Comparison of ENCODE assay signal across 9 mouse cellular contexts in the genomic region with DNA sequence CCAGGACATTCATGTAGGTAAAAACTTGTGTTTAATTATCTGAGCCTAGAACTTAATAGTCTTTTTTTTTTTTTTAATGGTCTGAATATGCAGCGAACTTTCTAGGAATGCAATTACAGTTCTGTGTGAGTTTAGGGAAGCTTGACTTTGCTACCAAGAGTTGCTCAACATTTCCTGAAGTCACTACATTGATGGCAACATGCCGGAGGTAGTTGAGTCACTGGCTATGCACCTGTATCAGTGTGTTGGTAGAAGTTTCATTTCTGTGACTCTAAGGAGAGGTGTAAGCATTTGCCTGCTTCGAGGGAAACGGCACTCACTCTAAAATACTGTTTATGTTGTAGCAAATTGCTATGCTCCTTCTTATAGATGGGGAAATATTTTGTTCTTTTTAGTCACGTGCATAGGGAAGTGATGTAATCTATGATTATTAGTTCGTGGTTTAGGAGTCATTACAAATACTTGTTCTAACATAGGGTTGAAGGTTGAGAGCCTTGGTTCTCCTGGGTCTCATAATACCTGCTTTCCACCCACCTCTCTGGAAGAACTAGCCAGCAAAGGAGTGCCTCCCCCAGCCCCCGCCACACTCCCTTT. TPM values are rescaled to one million over a fixed set of nuclear protein-coding genes. Genes with fewer than 3 reads are reported as not detected.
DNase-seq lines count a peak whose midpoint lies in the region; ATAC-seq and TF ChIP-seq lines count a peak whose summit lies in the region.
"Had no signal": no experiment of that assay in that cellular context is flagged by ENCODE, and none has a peak within 500 bp of the region (broad histone marks: within the 10 kb centered on the region; RNA-seq: fewer than 3 reads in every experiment).

No protein-coding gene starts in this region.

- H3K9ac ChIP-seq in hindbrain, postnatal 0 days (replicated peaks; ENCODE audit: low read length) = peak overlapping the region; percentile 99
- H3K9ac ChIP-seq in midbrain, embryonic 13.5 days (replicated peaks) = peak overlapping the region; percentile 98

- 82% methylated on average over 7 of the region's 7 CpGs for WGBS in heart, embryonic 10.5 days
- WGBS in hindbrain, postnatal 0 days = 69% methylated on average over 7 of the region's 7 CpGs
- 84% methylated on average over 7 of the region's 7 CpGs for WGBS in midbrain, embryonic 13.5 days

- no peaks in the 10 kb centered on the region for H3K36me3 ChIP-seq in heart, embryonic 10.5 days
- no peaks in the 10 kb centered on the region for H3K36me3 ChIP-seq in hindbrain, postnatal 0 days (ENCODE audit: insufficient read depth, low read length)
- H3K36me3 ChIP-seq in midbrain, embryonic 13.5 days = 0 out of 2 replicates have a peak, but pooled peaks cover 3% of the 10 kb centered on the region

- no peak for TF ChIP-seq CTCF in cortical plate, adult 2 months (IDR thresholded peaks at IDR 0.05; ENCODE audit: extremely low read depth, insufficient read depth, low read length)
- TF ChIP-seq CTCF in hindbrain, postnatal 0 days (IDR thresholded peaks at IDR 0.05; ENCODE audit: low read depth) = no peak

- ATAC-seq in hindbrain, postnatal 0 days = no peak
- no peak for ATAC-seq in midbrain, embryonic 13.5 days

- H3K27me3 ChIP-seq in heart, embryonic 10.5 days (ENCODE audit: insufficient read depth, poor library complexity, severe bottlenecking) = peaks cover 25% of the 10 kb centered on the region
- no peaks in the 10 kb centered on the region for H3K27me3 ChIP-seq in hindbrain, postnatal 0 days (ENCODE audit: insufficient read depth, low read length)
- peaks cover 6% of the 10 kb centered on the region for H3K27me3 ChIP-seq in midbrain, embryonic 13.5 days

- TF ChIP-seq POLR2A in cortical plate, adult 2 months (IDR thresholded peaks at IDR 0.05; ENCODE audit: extremely low read depth, insufficient read depth, low read length) = no peak

- H3K9me3 ChIP-seq in heart, embryonic 10.5 days = no peaks in the 10 kb centered on the region
- H3K9me3 ChIP-seq in hindbrain, postnatal 0 days (ENCODE audit: low read length) = no peaks in the 10 kb centered on the region
- H3K9me3 ChIP-seq in midbrain, embryonic 13.5 days = no peaks in the 10 kb centered on the region

- peak overlapping the region; percentile 96 for H3K4me3 ChIP-seq in heart, embryonic 10.5 days
- peak overlapping the region; percentile 87 for H3K4me3 ChIP-seq in cortical plate, adult 2 months (ENCODE audit: insufficient read depth, low read length)
- H3K4me3 ChIP-seq in hindbrain, postnatal 0 days (ENCODE audit: low read length) = peak overlapping the region; percentile 91
- peak overlapping the region; percentile 90 for H3K4me3 ChIP-seq in midbrain, embryonic 13.5 days (replicated peaks)

- H3K4me2 ChIP-seq in hindbrain, postnatal 0 days (ENCODE audit: low read depth, low read length) = peak overlapping the region; percentile 76
- H3K4me2 ChIP-seq in midbrain, embryonic 13.5 days (replicated peaks) = peak overlapping the region; percentile 91

- peak overlapping the region; percentile 97 for H3K27ac ChIP-seq in heart, embryonic 10.5 days
- H3K27ac ChIP-seq in cortical plate, adult 2 months (ENCODE audit: insufficient read depth, low read length) = peak overlapping the region; percentile 95; the same call in 1 of the 2 replicates
- H3K27ac ChIP-seq in hindbrain, postnatal 0 days = peak overlapping the region; percentile 97; the same call in 1 of the 2 replicates
- H3K27ac ChIP-seq in midbrain, embryonic 13.5 days = peak overlapping the region; percentile 95

- H3K4me1 ChIP-seq in heart, embryonic 10.5 days = peaks cover 23% of the 10 kb centered on the region
- H3K4me1 ChIP-seq in cortical plate, adult 2 months (ENCODE audit: control insufficient read depth, insufficient read depth, low read length) = peaks cover 3% of the 10 kb centered on the region; the same call in 1 of the 2 replicates
- peaks cover 14% of the 10 kb centered on the region for H3K4me1 ChIP-seq in hindbrain, postnatal 0 days (ENCODE audit: insufficient read depth, low read length)
- H3K4me1 ChIP-seq in midbrain, embryonic 13.5 days (replicated peaks) = peaks cover 35% of the 10 kb centered on the region

- DNase-seq in heart, embryonic 10.5 days (ENCODE audit: low spot score) = no peak
- no peak for DNase-seq in heart, postnatal 4 days
- no peak for DNase-seq in hindbrain, postnatal 0 days (ENCODE audit: low spot score)
- no peak for DNase-seq in adrenal gland, postnatal 25 days
- DNase-seq in adrenal gland, postnatal 10 days = no peak
- no peak for DNase-seq in kidney, postnatal 10 days

RNA-seq across cellular contexts. Expression of gene Gabbr1, which starts 1.0 kb away (rescaled TPM):
- polyA plus RNA-seq in heart, embryonic 10.5 days (2016; fragmentation: Nextera tagmentation; extraction: Ambion mirVana) = 5.8 and 9.6 TPM in 2 replicates
- 10 to 100 TPM; 21.6 to 22.4 TPM for total RNA-seq in heart, postnatal 4 days (2021)
- polyA plus RNA-seq in cortical plate, adult 2 months (2012; rRNA removed) = 481 and 483 TPM in 2 replicates
- 519 and 527 TPM in 2 replicates for total RNA-seq in hindbrain, postnatal 0 days (2014; rRNA removed)
- polyA plus RNA-seq in hindbrain, postnatal 0 days (2015; fragmentation: Nextera tagmentation; extraction: Ambion mirVana) = 93.4 and 98.3 TPM in 2 replicates
- polyA plus RNA-seq in midbrain, embryonic 13.5 days (2015; fragmentation: Nextera tagmentation; extraction: Ambion mirVana) = 46.7 and 53.2 TPM in 2 replicates
- total RNA-seq in adrenal gland, postnatal 25 days (2021) = 39.6 and 46.0 TPM in 2 replicates
- total RNA-seq in adrenal gland, postnatal 10 days (2021) = 10 to 100 TPM; 22.1 to 40.3 TPM

RNA-seq across cellular contexts. Expression of gene Mog, which starts 21.6 kb away (rescaled TPM):
- polyA plus RNA-seq in heart, embryonic 10.5 days (2016; fragmentation: Nextera tagmentation; extraction: Ambion mirVana) = 0.10 and 0.14 TPM in 2 replicates
- not detected for total RNA-seq in heart, postnatal 4 days (2021)
- polyA plus RNA-seq in cortical plate, adult 2 months (2012; rRNA removed) = 99.6 and 128 TPM in 2 replicates
- 0.52 TPM in 1 of 2 replicates, not detected in the other for total RNA-seq in hindbrain, postnatal 0 days (2014; rRNA removed)
- 1.5 and 1.7 TPM in 2 replicates for polyA plus RNA-seq in hindbrain, postnatal 0 days (2015; fragmentation: Nextera tagmentation; extraction: Ambion mirVana)
- 1.6 TPM in 2 replicates for polyA plus RNA-seq in midbrain, embryonic 13.5 days (2015; fragmentation: Nextera tagmentation; extraction: Ambion mirVana)
- total RNA-seq in adrenal gland, postnatal 25 days (2021) = not detected in 2 replicates
- not detected for total RNA-seq in adrenal gland, postnatal 10 days (2021)
- total RNA-seq: gastrocnemius, adult 8-10 months had no signal

RNA-seq across cellular contexts. Expression of gene Olfr90, which starts 43.6 kb away (rescaled TPM):
- not detected in 2 replicates for polyA plus RNA-seq in heart, embryonic 10.5 days (2016; fragmentation: Nextera tagmentation; extraction: Ambion mirVana)
- total RNA-seq in heart, postnatal 4 days (2021) = not detected
- not detected in 2 replicates for polyA plus RNA-seq in cortical plate, adult 2 months (2012; rRNA removed)
- not detected in 2 replicates for total RNA-seq in hindbrain, postnatal 0 days (2014; rRNA removed)
- polyA plus RNA-seq in hindbrain, postnatal 0 days (2015; fragmentation: Nextera tagmentation; extraction: Ambion mirVana) = not detected in 2 replicates
- not detected in 2 replicates for polyA plus RNA-seq in midbrain, embryonic 13.5 days (2015; fragmentation: Nextera tagmentation; extraction: Ambion mirVana)
- total RNA-seq in adrenal gland, postnatal 25 days (2021) = not detected in 2 replicates
- not detected for total RNA-seq in adrenal gland, postnatal 10 days (2021)
- total RNA-seq: gastrocnemius, adult 8-10 months had no signal

RNA-seq across cellular contexts. Expression of gene Zfp57, which starts 43.8 kb away (rescaled TPM):
- polyA plus RNA-seq in heart, embryonic 10.5 days (2016; fragmentation: Nextera tagmentation; extraction: Ambion mirVana) = 65.9 and 84.5 TPM in 2 replicates
- total RNA-seq in heart, postnatal 4 days (2021) = 10 to 100 TPM in 1 of 2 experiments, 1 to 10 TPM in 1; 9.7 to 14.5 TPM
- polyA plus RNA-seq in cortical plate, adult 2 months (2012; rRNA removed) = 25.2 and 29.3 TPM in 2 replicates
- total RNA-seq in hindbrain, postnatal 0 days (2014; rRNA removed) = 118 and 137 TPM in 2 replicates
- polyA plus RNA-seq in hindbrain, postnatal 0 days (2015; fragmentation: Nextera tagmentation; extraction: Ambion mirVana) = 118 and 129 TPM in 2 replicates
- polyA plus RNA-seq in midbrain, embryonic 13.5 days (2015; fragmentation: Nextera tagmentation; extraction: Ambion mirVana) = 262 and 272 TPM in 2 replicates
- total RNA-seq in adrenal gland, postnatal 25 days (2021) = 2.5 and 3.8 TPM in 2 replicates
- total RNA-seq in adrenal gland, postnatal 10 days (2021) = 1 to 10 TPM; 4.0 to 7.7 TPM

RNA-seq across cellular contexts. Expression of gene Olfr91, which starts 53.3 kb away (rescaled TPM):
- polyA plus RNA-seq in heart, embryonic 10.5 days (2016; fragmentation: Nextera tagmentation; extraction: Ambion mirVana) = 0.15 TPM in 1 of 2 replicates, not detected in the other
- total RNA-seq in heart, postnatal 4 days (2021) = not detected
- not detected in 2 replicates for polyA plus RNA-seq in cortical plate, adult 2 months (2012; rRNA removed)
- total RNA-seq in hindbrain, postnatal 0 days (2014; rRNA removed) = not detected in 2 replicates
- polyA plus RNA-seq in hindbrain, postnatal 0 days (2015; fragmentation: Nextera tagmentation; extraction: Ambion mirVana) = 0.06 TPM in 1 of 2 replicates, not detected in the other
- not detected in 2 replicates for polyA plus RNA-seq in midbrain, embryonic 13.5 days (2015; fragmentation: Nextera tagmentation; extraction: Ambion mirVana)
- total RNA-seq in adrenal gland, postnatal 25 days (2021) = not detected in 2 replicates
- total RNA-seq in adrenal gland, postnatal 10 days (2021) = not detected
- total RNA-seq: gastrocnemius, adult 8-10 months had no signal

Comparison
In these comparisons a context has a peak if more than half of its experiments do, and no peak if none do; other contexts are left out.
1. RNA of gene Gabbr1, which starts 1.0 kb away (total RNA-seq): 519 to 527 TPM in hindbrain, postnatal 0 days; 39.6 to 46.0 TPM in adrenal gland, postnatal 25 days, 22.1 to 40.3 TPM in adrenal gland, postnatal 10 days and 21.6 to 22.4 TPM in heart, postnatal 4 days; every median in the first group is over 10 times any median in the second.
2. Peak in every context shown above with its lines, with median percentiles within 50 percentile points of each other: H3K27ac ChIP-seq and H3K4me3 ChIP-seq.